Mouse (Mus musculus) heart, embryonic 14.5 days (tissue): ENCODE data around the gene Jund. TPM values are rescaled to one million over a fixed set of nuclear protein-coding genes. Genes with fewer than 3 reads are reported as not detected.
A peak's percentile ranks its signal among the peaks of the same experiment; 100 is the strongest.

Source experiments
- ATAC-seq: fragments of 200-750 bp; cut with Nextera tagmentation; 2 replicates; pipeline ENCODE4 v1.8.0; 2017; ENCODE audit warnings: low read depth, moderate TSS enrichment; ENCODE audit not compliant: insufficient number of reproducible peaks, insufficient read depth, low FRiP score
- H3K27ac ChIP-seq, 2 experiments: fragments of 200-500 bp in 1 of 2; fragments of 300-500 bp in 1 of 2; sonication (generic) in 1 of 2; replicated peaks in 1 of 2; 2 replicates each; pipeline ENCODE4 v1.5.1; 2012 to 2014; ENCODE audit warnings: low read depth in 2 of 2, low read length in 2 of 2, control low read depth in 1 of 2, mild to moderate bottlenecking in 1 of 2, mixed read lengths in 1 of 2; ENCODE audit not compliant: control insufficient read depth in 1 of 2, insufficient read depth in 1 of 2
- H3K27me3 ChIP-seq: fragments of 300-500 bp; sonication (generic); 2 replicates; pipeline ENCODE4 v1.6.1; 2014; ENCODE audit warnings: mild to moderate bottlenecking, low read length, control low read depth; ENCODE audit not compliant: control insufficient read depth, insufficient read depth
- H3K36me3 ChIP-seq: fragments of 300-500 bp; sonication (generic); 2 replicates; pipeline ENCODE4 v1.6.1; 2014; ENCODE audit warnings: mild to moderate bottlenecking, control low read depth, low read length, mixed read lengths; ENCODE audit not compliant: control insufficient read depth, insufficient read depth
- H3K4me1 ChIP-seq, 2 experiments: fragments of 200-500 bp in 1 of 2; fragments of 300-500 bp in 1 of 2; sonication (generic) in 1 of 2; 2 replicates each; pipeline ENCODE4 v1.6.1; 2012 to 2014; ENCODE audit warnings: low read length in 2 of 2, control low read depth in 1 of 2, mixed read lengths in 1 of 2; ENCODE audit not compliant: control insufficient read depth in 2 of 2, insufficient read depth in 2 of 2
- H3K4me2 ChIP-seq: fragments of 300-500 bp; sonication (generic); 2 replicates; pipeline ENCODE4 v1.6.1; 2014; ENCODE audit warnings: mild to moderate bottlenecking, low read length
- H3K4me3 ChIP-seq, 2 experiments: fragments of 200-500 bp in 1 of 2; fragments of 300-500 bp in 1 of 2; sonication (generic) in 1 of 2; 2 replicates each; pipeline ENCODE4 v1.5.1; 2012 to 2014; ENCODE audit warnings: low read length in 2 of 2, mild to moderate bottlenecking in 2 of 2, control low read depth in 1 of 2, low read depth in 1 of 2, moderate library complexity in 1 of 2; ENCODE audit not compliant: control insufficient read depth in 1 of 2, insufficient read depth in 1 of 2
- H3K9ac ChIP-seq: fragments of 300-500 bp; sonication (generic); 2 replicates; pipeline ENCODE4 v1.6.1; 2014; ENCODE audit warnings: mild to moderate bottlenecking, low read length
- H3K9me3 ChIP-seq: fragments of 300-500 bp; sonication (generic); 2 replicates; pipeline ENCODE4 v1.6.1; 2016; ENCODE audit warnings: low read length, control low read depth; ENCODE audit not compliant: control insufficient read depth
- WGBS: fragments of 180-500 bp; shearing (Covaris S2); extraction: QIAGEN DNeasy Blood & Tissue Kit; methylation state at CpG from one replicate; pipeline ENCODE4 v1.1.7; 2014; 5-methylcytosine and 5-hydroxymethylcytosine counted together
- polyA plus RNA-seq: library from polyadenylated mRNA; unstranded; fragments of >200 nt; fragmentation: Nextera tagmentation; extraction: Ambion mirVana; gene quantifications from 2 replicates; pipeline ENCODE4 v1.2.1, GENCODE M21; 2014

The Jund gene
- polyA plus RNA-seq, 1 experiment from 2014 or later, result 137 TPM

- Histone ChIP-seq H3K4me1 (no peaks in the 10 kb centered on the region), H3K4me3 (no peak overlapping the region), H3K9ac (no peak overlapping the region), H3K9me3 (no peaks in the 10 kb centered on the region), H3K27ac (no peak overlapping the region), H3K36me3 (no peaks in the 10 kb centered on the region), H3K4me2 (no peak overlapping the region), H3K27me3 (peaks cover 19% of the 10 kb centered on the region; the same call in 1 of the 2 replicates)
- no peak for ATAC-seq
- WGBS, result 4% methylated on average over 3 of the region's 3 CpGs
Observed at GRCm38 (mm10) chr8:70720739-70721138, 22.0 kb downstream of the Jund start.

DNA sequence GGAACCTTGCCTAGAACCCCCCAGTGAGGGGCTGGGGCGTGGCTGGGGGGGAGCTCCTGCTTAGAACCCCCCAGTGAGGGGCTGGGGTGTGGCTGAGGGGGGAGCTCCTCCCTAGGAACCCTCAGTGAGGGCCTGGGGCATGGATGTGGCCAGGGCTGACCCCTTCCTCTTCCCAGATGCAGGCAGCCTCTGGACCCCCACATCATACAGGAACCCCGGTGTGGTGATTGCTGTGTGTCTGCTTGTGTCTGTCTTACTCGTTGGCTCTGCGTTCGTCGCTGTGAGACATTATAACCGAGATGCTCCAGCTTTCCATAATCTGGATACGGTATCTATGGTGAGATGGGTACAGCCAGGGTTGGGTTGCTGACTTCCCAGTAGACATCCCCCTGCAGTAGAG, 22.9 kb downstream of the Jund start:
- Histone ChIP-seq H3K9me3 (no peaks in the 10 kb centered on the region), H3K4me2 (no peak overlapping the region), H3K36me3 (no peaks in the 10 kb centered on the region), H3K4me3 (no peak overlapping the region), H3K27ac (no peak overlapping the region), H3K4me1 (no peaks in the 10 kb centered on the region), H3K27me3 (peaks cover 23% of the 10 kb centered on the region), H3K9ac (no peak overlapping the region)
- 79% methylated on average over 8 of the region's 8 CpGs for WGBS
- no peak for ATAC-seq

DNA sequence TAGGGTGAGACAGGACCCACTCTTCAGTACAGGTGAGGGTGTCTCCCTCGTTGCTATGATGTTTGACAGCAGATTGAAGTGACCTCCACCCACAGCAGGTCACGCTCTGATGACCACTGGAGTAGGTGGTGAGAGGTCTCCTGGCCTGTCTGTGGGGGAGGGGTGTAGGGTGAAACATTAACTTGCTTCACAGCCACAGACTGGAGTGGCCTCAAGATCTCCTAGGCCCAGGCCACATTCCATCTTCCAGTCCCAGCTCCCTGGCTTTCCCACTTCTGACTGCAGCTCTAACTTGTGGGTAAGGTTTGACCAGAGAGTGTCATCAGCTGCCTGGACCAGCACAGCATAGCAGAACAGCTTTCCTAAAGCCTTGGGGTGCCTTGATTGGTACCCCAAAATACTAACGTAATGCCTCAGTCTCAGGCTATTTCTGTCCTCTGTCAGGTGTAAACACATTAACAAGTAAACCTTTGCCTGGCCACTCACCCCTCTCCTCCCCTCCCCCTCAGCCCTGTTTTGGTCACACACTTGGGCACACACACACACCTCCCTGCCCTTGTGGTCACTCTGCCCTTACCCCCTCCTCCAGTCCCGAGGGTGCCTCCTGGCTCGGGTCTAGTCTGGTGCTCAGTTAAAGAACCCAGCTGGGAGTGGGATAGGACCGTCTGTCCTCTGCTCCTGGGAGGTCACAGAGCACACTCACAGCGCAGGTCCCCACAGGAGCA, 24.9 kb downstream of the Jund start, which contains the start of gene Pde4c:
Gene Pde4c, plus strand, starts transcription at position 235 of the 725 bp plus-strand sequence.
- no peak within 1 kb of the TSS for H3K4me3 ChIP-seq
- 51% methylated on average over 7 of the region's 7 CpGs for WGBS
- H3K4me2 ChIP-seq, result no peak within 1 kb of the TSS
- H3K27ac ChIP-seq, result no peak within 1 kb of the TSS
- no peak for ATAC-seq
- H3K9ac ChIP-seq, result no peak within 1 kb of the TSS
- no peaks in the 10 kb centered on the region for H3K9me3 ChIP-seq
- peaks cover 32% of the 10 kb centered on the region for H3K27me3 ChIP-seq
- no peaks in the 10 kb centered on the region for H3K36me3 ChIP-seq
- no peaks in the 10 kb centered on the region for H3K4me1 ChIP-seq

DNA sequence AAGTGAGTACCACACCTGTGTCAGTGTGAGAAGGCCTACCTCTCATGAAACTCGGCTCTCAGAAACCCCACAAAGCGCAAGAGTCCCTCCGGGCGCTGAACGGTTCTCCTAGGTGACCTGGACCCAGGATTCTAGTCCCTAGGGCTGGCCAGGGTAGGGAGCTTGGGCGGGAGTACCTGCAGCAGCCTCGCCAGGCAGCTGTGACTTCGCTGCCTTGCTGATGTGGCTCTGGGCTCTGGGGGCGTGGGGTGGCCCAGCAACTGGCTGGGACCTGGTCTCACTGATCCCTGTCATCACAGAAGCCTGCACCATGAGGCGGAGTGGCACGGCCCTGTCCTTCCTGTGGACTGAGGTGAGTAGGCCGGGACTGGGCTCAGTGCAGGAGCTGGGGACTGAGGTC, 25.5 kb downstream of the Jund start:
- H3K4me1 ChIP-seq, result no peaks in the 10 kb centered on the region
- H3K4me3 ChIP-seq, result no peak overlapping the region
- no peaks in the 10 kb centered on the region for H3K9me3 ChIP-seq
- H3K27ac ChIP-seq, result no peak overlapping the region
- no peak for ATAC-seq
- WGBS, result 68% methylated on average over 12 of the region's 12 CpGs
- H3K4me2 ChIP-seq, result no peak overlapping the region
- H3K36me3 ChIP-seq, result no peaks in the 10 kb centered on the region
- H3K27me3 ChIP-seq, result peaks cover 37% of the 10 kb centered on the region
- no peak overlapping the region for H3K9ac ChIP-seq

DNA sequence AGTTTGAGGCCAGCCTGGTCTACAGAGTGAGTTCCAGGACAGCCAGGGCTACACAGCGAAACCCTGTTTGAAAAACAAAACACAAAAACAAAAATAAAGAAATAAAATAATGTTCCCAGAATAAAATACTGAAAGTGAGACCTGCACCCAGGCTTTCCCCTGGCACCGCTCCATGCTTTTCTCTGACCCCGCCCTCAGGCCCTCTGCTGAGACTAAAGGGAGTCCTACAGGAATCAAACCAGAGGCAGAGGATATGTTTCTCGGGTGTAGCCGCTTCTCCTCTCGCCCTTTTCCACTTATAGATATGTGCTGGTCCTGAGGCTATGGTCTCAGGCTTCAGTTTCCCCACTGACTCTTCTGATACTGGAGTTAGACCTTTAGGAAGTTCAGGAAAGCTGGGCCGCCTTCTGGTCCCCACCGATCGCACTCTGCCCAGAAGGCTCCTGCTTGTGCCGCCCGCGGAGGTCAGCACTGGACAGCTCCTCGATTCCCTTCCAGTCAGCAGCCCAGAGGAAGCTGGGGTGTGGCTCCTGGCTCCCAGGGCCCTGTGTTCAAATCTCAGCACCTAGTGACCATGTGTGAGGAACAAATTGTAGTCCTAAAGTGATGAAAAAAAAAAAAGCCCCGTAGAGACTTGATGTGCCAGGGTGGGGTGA, 27.2 kb downstream of the Jund start:
- H3K9me3 ChIP-seq, result no peaks in the 10 kb centered on the region
- H3K27ac ChIP-seq, result no peak overlapping the region
- H3K9ac ChIP-seq, result no peak overlapping the region
- no peak overlapping the region for H3K4me2 ChIP-seq
- peaks cover 46% of the 10 kb centered on the region for H3K27me3 ChIP-seq
- no peak overlapping the region for H3K4me3 ChIP-seq
- 0 out of 4 replicates have a peak, but pooled peaks cover 0 to 4% of the 10 kb centered on the region in 2 experiments for H3K4me1 ChIP-seq
- WGBS, result 20% methylated on average over 14 of the region's 14 CpGs
- ATAC-seq, result no peak
- no peaks in the 10 kb centered on the region for H3K36me3 ChIP-seq

GRCm38 (mm10) chr8:70726721-70727120, 28.0 kb downstream of the Jund start:
- H3K4me1 ChIP-seq, result 0 out of 4 replicates have a peak, but pooled peaks cover 0 to 4% of the 10 kb centered on the region in 2 experiments
- H3K27ac ChIP-seq, result no peak overlapping the region
- H3K4me2 ChIP-seq, result no peak overlapping the region
- H3K9me3 ChIP-seq, result no peaks in the 10 kb centered on the region
- H3K27me3 ChIP-seq, result peaks cover 53% of the 10 kb centered on the region
- H3K36me3 ChIP-seq, result no peaks in the 10 kb centered on the region
- H3K9ac ChIP-seq, result no peak overlapping the region
- H3K4me3 ChIP-seq, result no peak overlapping the region
- 43% methylated on average over 11 of the region's 11 CpGs for WGBS
- ATAC-seq, result no peak

GRCm38 (mm10) chr8:70729808-70730475, 31.2 kb downstream of the Jund start:
- 3% methylated on average over 33 of the region's 34 CpGs for WGBS
- Histone ChIP-seq H3K4me3 (peak overlapping the region; percentile 3 to 28; a peak in 3 of 4 replicates), H3K4me2 (peak overlapping the region; percentile 56), H3K4me1 (0 out of 4 replicates have a peak, but pooled peaks cover 0 to 4% of the 10 kb centered on the region in 2 experiments), H3K36me3 (no peaks in the 10 kb centered on the region), H3K9ac (peak overlapping the region; percentile 11; the same call in 1 of the 2 replicates), H3K9me3 (no peaks in the 10 kb centered on the region), H3K27me3 (peaks cover 61% of the 10 kb centered on the region), H3K27ac (no peak overlapping the region)
- ATAC-seq, result no peak
